7 mouse cellular contexts compared by ENCODE assay signal in genomic region chr6:17307461-17308115, GRCm38 (mm10). TPM values are rescaled to one million over a fixed set of nuclear protein-coding genes. Genes with fewer than 3 reads are reported as not detected.
DNase-seq lines count a peak whose midpoint lies in the region; ATAC-seq lines count a peak whose summit lies in the region.

No protein-coding gene starts in this region.

- H3K27ac ChIP-seq in embryonic facial prominence, embryonic 10.5 days (replicated peaks): no peak overlapping the region; the same call in 1 of the 2 replicates
- H3K27ac ChIP-seq in intestine, embryonic 16.5 days (ENCODE audit: low read length): peak overlapping the region; percentile 14; the same call in 1 of the 2 replicates
- H3K27ac ChIP-seq in limb, embryonic 15.5 days: peak overlapping the region; percentile 84
- no peak overlapping the region for H3K27ac ChIP-seq in midbrain, embryonic 14.5 days (replicated peaks; ENCODE audit: low read depth, low read length)

- H3K4me1 ChIP-seq in embryonic facial prominence, embryonic 10.5 days: peaks cover 24% of the 10 kb centered on the region
- peaks cover 21% of the 10 kb centered on the region; the same call in 1 of the 2 replicates for H3K4me1 ChIP-seq in intestine, embryonic 16.5 days (ENCODE audit: control insufficient read depth, insufficient read depth, low read length)
- peaks cover 22% of the 10 kb centered on the region for H3K4me1 ChIP-seq in limb, embryonic 15.5 days
- peaks cover 15% of the 10 kb centered on the region for H3K4me1 ChIP-seq in midbrain, embryonic 14.5 days (ENCODE audit: control insufficient read depth, insufficient read depth, low read length)

- no peaks in the 10 kb centered on the region for H3K36me3 ChIP-seq in embryonic facial prominence, embryonic 10.5 days (replicated peaks)
- no peaks in the 10 kb centered on the region for H3K36me3 ChIP-seq in intestine, embryonic 16.5 days (ENCODE audit: control insufficient read depth, insufficient read depth, low read length)
- no peaks in the 10 kb centered on the region for H3K36me3 ChIP-seq in limb, embryonic 15.5 days
- H3K36me3 ChIP-seq in midbrain, embryonic 14.5 days (ENCODE audit: control insufficient read depth, insufficient read depth, low read length): no peaks in the 10 kb centered on the region

- ATAC-seq in intestine, embryonic 16.5 days: peak; percentile 89
- peak; percentile 78 for ATAC-seq in limb, embryonic 15.5 days (ENCODE audit: insufficient number of reproducible peaks, low FRiP score, low TSS enrichment, low read depth)
- peak; percentile 81 for ATAC-seq in midbrain, embryonic 14.5 days (ENCODE audit: low FRiP score, low TSS enrichment)

- H3K27me3 ChIP-seq in embryonic facial prominence, embryonic 10.5 days (replicated peaks; ENCODE audit: low read depth, poor library complexity, severe bottlenecking): peaks cover 57% of the 10 kb centered on the region
- peaks cover 7% of the 10 kb centered on the region; the same call in 1 of the 2 replicates for H3K27me3 ChIP-seq in intestine, embryonic 16.5 days (replicated peaks; ENCODE audit: control insufficient read depth, insufficient read depth, low read length)
- H3K27me3 ChIP-seq in limb, embryonic 15.5 days: 0 out of 2 replicates have a peak, but pooled peaks cover 11% of the 10 kb centered on the region
- peaks cover 21% of the 10 kb centered on the region; the same call in 1 of the 2 replicates for H3K27me3 ChIP-seq in midbrain, embryonic 14.5 days (ENCODE audit: control insufficient read depth, insufficient read depth, low read length)

- H3K4me2 ChIP-seq in intestine, embryonic 16.5 days (ENCODE audit: low read depth, low read length): peak overlapping the region; percentile 97
- H3K4me2 ChIP-seq in limb, embryonic 15.5 days: peak overlapping the region; percentile 82
- H3K4me2 ChIP-seq in midbrain, embryonic 14.5 days (ENCODE audit: low read length): peak overlapping the region; percentile 87

- WGBS in embryonic facial prominence, embryonic 10.5 days: 3% methylated on average over 31 of the region's 31 CpGs
- 3% methylated on average over 31 of the region's 31 CpGs for WGBS in intestine, embryonic 16.5 days
- 3% methylated on average over 31 of the region's 31 CpGs for WGBS in limb, embryonic 15.5 days
- WGBS in midbrain, embryonic 14.5 days: under 1% methylated on average over 31 of the region's 31 CpGs

- no peaks in the 10 kb centered on the region for H3K9me3 ChIP-seq in embryonic facial prominence, embryonic 10.5 days
- H3K9me3 ChIP-seq in intestine, embryonic 16.5 days (ENCODE audit: control insufficient read depth, low read length): no peaks in the 10 kb centered on the region
- H3K9me3 ChIP-seq in limb, embryonic 15.5 days: no peaks in the 10 kb centered on the region
- H3K9me3 ChIP-seq in midbrain, embryonic 14.5 days (ENCODE audit: control insufficient read depth, low read length): no peaks in the 10 kb centered on the region

- peak overlapping the region; percentile 70 for H3K9ac ChIP-seq in intestine, embryonic 16.5 days (ENCODE audit: low read depth, low read length)
- peak overlapping the region; percentile 31 for H3K9ac ChIP-seq in limb, embryonic 15.5 days
- no peak overlapping the region; the same call in 1 of the 2 replicates for H3K9ac ChIP-seq in midbrain, embryonic 14.5 days (replicated peaks; ENCODE audit: low read length)

- H3K4me3 ChIP-seq in embryonic facial prominence, embryonic 10.5 days: peak overlapping the region; percentile 61
- H3K4me3 ChIP-seq in intestine, embryonic 16.5 days (ENCODE audit: low read length): peak overlapping the region; percentile 58
- H3K4me3 ChIP-seq in limb, embryonic 15.5 days: peak overlapping the region; percentile 47
- peak overlapping the region; percentile 43 for H3K4me3 ChIP-seq in midbrain, embryonic 14.5 days (replicated peaks; ENCODE audit: low read depth, low read length)

- peak; percentile 86 for DNase-seq in adrenal gland, postnatal 14 days
- DNase-seq in embryonic facial prominence, embryonic 10.5 days (ENCODE audit: low spot score): peak; percentile 78
- peak; percentile 98 for DNase-seq in heart, adult 11 months
- DNase-seq in midbrain, embryonic 14.5 days: peak; percentile 66
- DNase-seq in spleen, postnatal 36 days (ENCODE audit: low spot score in 2 of 2): peak; percentile 14 to 32

RNA-seq across cellular contexts. Expression of gene Cav1, which starts 1.5 kb away (rescaled TPM):
- 381 and 383 TPM in 2 replicates for total RNA-seq in adrenal gland, postnatal 14 days (2021)
- 6.0 and 7.9 TPM in 2 replicates for polyA plus RNA-seq in embryonic facial prominence, embryonic 10.5 days (2016; fragmentation: Nextera tagmentation; extraction: Ambion mirVana)
- polyA plus RNA-seq in intestine, embryonic 16.5 days (2015; fragmentation: Nextera tagmentation; extraction: Ambion mirVana): 189 and 198 TPM in 2 replicates
- polyA plus RNA-seq in limb, embryonic 15.5 days (2015; fragmentation: Nextera tagmentation; extraction: Ambion mirVana): 245 and 304 TPM in 2 replicates
- 6.5 and 15.2 TPM in 2 replicates for polyA plus RNA-seq in midbrain, embryonic 14.5 days (2014; fragmentation: Nextera tagmentation; extraction: Ambion mirVana)

RNA-seq across cellular contexts. Expression of gene Cav2, which starts 26.6 kb away (rescaled TPM):
- total RNA-seq in adrenal gland, postnatal 14 days (2021): 55.3 and 61.5 TPM in 2 replicates
- polyA plus RNA-seq in embryonic facial prominence, embryonic 10.5 days (2016; fragmentation: Nextera tagmentation; extraction: Ambion mirVana): 4.4 and 5.0 TPM in 2 replicates
- 21.0 and 22.5 TPM in 2 replicates for polyA plus RNA-seq in intestine, embryonic 16.5 days (2015; fragmentation: Nextera tagmentation; extraction: Ambion mirVana)
- 32.6 and 38.6 TPM in 2 replicates for polyA plus RNA-seq in limb, embryonic 15.5 days (2015; fragmentation: Nextera tagmentation; extraction: Ambion mirVana)
- 7.6 and 10.2 TPM in 2 replicates for polyA plus RNA-seq in midbrain, embryonic 14.5 days (2014; fragmentation: Nextera tagmentation; extraction: Ambion mirVana)

Comparison
In these comparisons a context has a peak if more than half of its experiments do, and no peak if none do; other contexts are left out.
1. DNase-seq: peak in every context shown above with its lines; median percentile 98 in heart, adult 11 months; 86 in adrenal gland, postnatal 14 days; 78 in embryonic facial prominence, embryonic 10.5 days; 66 in midbrain, embryonic 14.5 days; 23 in spleen, postnatal 36 days.
2. H3K27ac ChIP-seq: peak in intestine, embryonic 16.5 days (single experiment) and limb, embryonic 15.5 days (single experiment); none in embryonic facial prominence, embryonic 10.5 days (single experiment) and midbrain, embryonic 14.5 days (single experiment).
3. RNA of gene Cav1, which starts 1.5 kb away (polyA plus RNA-seq): 245 to 304 TPM in limb, embryonic 15.5 days and 189 to 198 TPM in intestine, embryonic 16.5 days; 6.5 to 15.2 TPM in midbrain, embryonic 14.5 days and 6.0 to 7.9 TPM in embryonic facial prominence, embryonic 10.5 days; every median in the first group is over 10 times any median in the second.
4. Peak in every context shown above with its lines, with median percentiles within 50 percentile points of each other: H3K4me3 ChIP-seq, ATAC-seq and H3K4me2 ChIP-seq.